Mouse (Mus musculus) common myeloid progenitor, adult 5-6 weeks (primary cell): ENCODE measurements around the gene Nrg4. TPM values are rescaled to one million over a fixed set of nuclear protein-coding genes. Genes with fewer than 3 reads are reported as not detected.

Experiments
- ATAC-seq: replicated peaks from 2 replicates; pipeline ENCODE4 v1.8.0; 2016; ENCODE audit warnings: low read depth, mild to moderate bottlenecking, moderate TSS enrichment, inconsistent platforms; ENCODE audit not compliant: poor library complexity, severe bottlenecking
- total RNA-seq: library from RNA; stranded (forward); fragments of 200-1000, 187-1606 nt; gene quantifications from 2 replicates; pipeline ENCODE4 v1.2.3, GENCODE M21; 2017

Gene Nrg4
- total RNA-seq, 1 experiment from 2014 or later = 2.4 TPM

GRCm38 (mm10) chr9:55226251-55226650, 100.4 kb downstream of the Nrg4 start:
- no peak for ATAC-seq

- no peak for ATAC-seq
Measured at GRCm38 (mm10) chr9:55225165-55225737, 101.4 kb downstream of the Nrg4 start.

- ATAC-seq = no peak
Measured at GRCm38 (mm10) chr9:55217381-55217780, 109.3 kb downstream of the Nrg4 start.

- no peak for ATAC-seq
Measured at GRCm38 (mm10) chr9:55216078-55216477, 110.6 kb downstream of the Nrg4 start.

- ATAC-seq = no peak
Measured at GRCm38 (mm10) chr9:55215648-55216047, 111.0 kb downstream of the Nrg4 start.

GRCm38 (mm10) chr9:55215056-55215455, 111.6 kb downstream of the Nrg4 start:
- no peak for ATAC-seq

- no peak for ATAC-seq
Measured at GRCm38 (mm10) chr9:55213396-55213795, 113.2 kb downstream of the Nrg4 start.

GRCm38 (mm10) chr9:55211611-55212010, 115.0 kb downstream of the Nrg4 start:
- no peak for ATAC-seq

- ATAC-seq = peak; percentile 95
Measured at GRCm38 (mm10) chr9:55208790-55209481, 117.7 kb downstream of the Nrg4 start, which contains the start of gene Fbxo22. Fbxo22 (plus strand) TSS chr9:55208925.

GRCm38 (mm10) chr9:55208458-55208789, 118.2 kb downstream of the Nrg4 start:
- peak; percentile 8; the same call in 1 of the 2 replicates for ATAC-seq

GRCm38 (mm10) chr9:55199348-55199747, 127.3 kb downstream of the Nrg4 start:
- ATAC-seq = no peak

- ATAC-seq = no peak
Measured at GRCm38 (mm10) chr9:55198260-55198659, 128.4 kb downstream of the Nrg4 start.

GRCm38 (mm10) chr9:55195876-55196275, 130.8 kb downstream of the Nrg4 start:
- ATAC-seq = no peak

GRCm38 (mm10) chr9:55174235-55174634, 152.4 kb downstream of the Nrg4 start:
- no peak for ATAC-seq

GRCm38 (mm10) chr9:55172195-55172685, 154.4 kb downstream of the Nrg4 start:
- ATAC-seq = no peak

GRCm38 (mm10) chr9:55170655-55171412, 155.8 kb downstream of the Nrg4 start:
- peak; percentile 39 for ATAC-seq

Other genes with a start within 250 kb of the Nrg4 start
- gene Ube2q2, start 178.0 kb downstream of the Nrg4 start, total RNA-seq = 49.5 and 59.2 TPM in 2 replicates
- gene Fbxo22, start 117.9 kb downstream of the Nrg4 start, total RNA-seq = 33.8 and 37.6 TPM in 2 replicates
- gene Tmem266, start 69 bp upstream of the Nrg4 start, total RNA-seq = not detected in 2 replicates
- 67.1 and 76.9 TPM in 2 replicates for gene Etfa, start 185.4 kb upstream of the Nrg4 start, total RNA-seq
- not detected in 2 replicates for gene Isl2, start 211.8 kb upstream of the Nrg4 start, total RNA-seq